Mouse (Mus musculus): ENCODE data around the gene Foxp1.

- TF ChIP-seq CTCF (IDR thresholded peaks at IDR 0.05) (no peak), EP300 (IDR thresholded peaks at IDR 0.05) (no peak)
Observed at GRCm38 (mm10) chr6:99383846-99384472, 138.6 kb downstream of the Foxp1 start.
